Mouse (Mus musculus) right cerebral cortex, postnatal 4 days (tissue): ENCODE results near the gene Fam129b.
A peak's percentile ranks its signal among the peaks of the same experiment; 100 is the strongest.

Experiments used
- DNase-seq: peaks from one replicate; pipeline ENCODE4 v3.0.0-alpha.2; 2022

Fam129b gene

GRCm38 (mm10) chr2:32860799-32861198 lies 15.1 kb upstream of the Fam129b start:
- no peak for DNase-seq

GRCm38 (mm10) chr2:32863317-32863716 lies 12.6 kb upstream of the Fam129b start:
- no peak for DNase-seq

- DNase-seq: no peak
Measured at GRCm38 (mm10) chr2:32864755-32865154, 11.2 kb upstream of the Fam129b start.

- no peak for DNase-seq
Measured at GRCm38 (mm10) chr2:32867354-32867753, 8.6 kb upstream of the Fam129b start.

GRCm38 (mm10) chr2:32869721-32870274 lies 6.1 kb upstream of the Fam129b start:
- DNase-seq: no peak

- DNase-seq: no peak
Measured at GRCm38 (mm10) chr2:32870275-32871100, 5.4 kb upstream of the Fam129b start.

- DNase-seq: no peak
Measured at GRCm38 (mm10) chr2:32874070-32874469, 1.8 kb upstream of the Fam129b start.

- DNase-seq: peak; percentile 40
Measured at GRCm38 (mm10) chr2:32874951-32875674, 801 bp upstream of the Fam129b start.

- peak; percentile 26 for DNase-seq
Measured at GRCm38 (mm10) chr2:32876490-32877302, 782 bp downstream of the Fam129b start.

GRCm38 (mm10) chr2:32877303-32877702 lies 1.4 kb downstream of the Fam129b start:
- no peak for DNase-seq

GRCm38 (mm10) chr2:32877761-32878393 lies 2.0 kb downstream of the Fam129b start:
- DNase-seq: no peak

- DNase-seq: no peak
Measured at GRCm38 (mm10) chr2:32878396-32878795, 2.5 kb downstream of the Fam129b start.

GRCm38 (mm10) chr2:32879593-32879992 lies 3.7 kb downstream of the Fam129b start:
- DNase-seq: no peak

- no peak for DNase-seq
Measured at GRCm38 (mm10) chr2:32881054-32881453, 5.1 kb downstream of the Fam129b start.

- peak; percentile 60 for DNase-seq
Measured at GRCm38 (mm10) chr2:32881723-32882122, 5.8 kb downstream of the Fam129b start.

GRCm38 (mm10) chr2:32882283-32883043 lies 6.5 kb downstream of the Fam129b start:
- DNase-seq: no peak

- no peak for DNase-seq
Measured at GRCm38 (mm10) chr2:32884745-32885144, 8.8 kb downstream of the Fam129b start.

- DNase-seq: no peak
Measured at GRCm38 (mm10) chr2:32888029-32888428, 12.1 kb downstream of the Fam129b start.

GRCm38 (mm10) chr2:32888551-32888950 lies 12.6 kb downstream of the Fam129b start:
- no peak for DNase-seq

GRCm38 (mm10) chr2:32890280-32890679 lies 14.4 kb downstream of the Fam129b start:
- no peak for DNase-seq

GRCm38 (mm10) chr2:32891278-32891677 lies 15.4 kb downstream of the Fam129b start:
- DNase-seq: no peak

GRCm38 (mm10) chr2:32892490-32892889 lies 16.6 kb downstream of the Fam129b start:
- no peak for DNase-seq
